Mouse (Mus musculus): ENCODE measurements around the gene Msi2.

DNA sequence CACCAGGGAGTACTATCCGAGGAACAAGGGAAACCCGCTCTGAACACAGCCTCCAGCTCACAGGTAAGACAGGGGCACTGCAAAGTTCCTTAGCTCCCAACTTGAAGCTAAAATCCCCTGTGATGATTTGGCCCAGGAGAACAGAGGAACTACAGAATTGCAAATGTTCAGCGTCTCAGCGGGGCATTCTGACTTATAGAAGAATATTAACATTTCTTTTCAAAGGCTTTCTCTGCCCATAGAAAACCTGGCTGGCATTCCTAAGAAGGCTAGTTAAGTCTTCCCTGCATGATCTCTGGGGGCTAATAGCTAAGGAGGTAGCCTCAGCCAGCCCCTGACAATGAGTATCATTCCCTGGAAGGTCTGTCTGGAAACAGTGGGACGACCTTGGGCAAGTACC is 47.4 kb downstream of the Msi2 start:
- no peak for TF ChIP-seq CTCF (IDR thresholded peaks at IDR 0.05; ENCODE audit: low read depth, low read length)
- no peak for TF ChIP-seq POLR2A (IDR thresholded peaks at IDR 0.05; ENCODE audit: extremely low read depth, insufficient read depth, low read length)
